In genomic region chr7:52007138-52007537, GRCm38 (mm10) we compare ENCODE assay signal across 30 mouse cellular contexts. TPM values are rescaled to one million over a fixed set of nuclear protein-coding genes. Genes with fewer than 3 reads are reported as not detected.
"Had no signal": no experiment of that assay in that cellular context is flagged by ENCODE, and none has a peak within 500 bp of the region (broad histone marks: within the 10 kb centered on the region; RNA-seq: fewer than 3 reads in every experiment).

No protein-coding gene starts in this region.

- H3K36me3 ChIP-seq: lung, embryonic 15.5 days; stomach, embryonic 15.5 days had no signal

- ATAC-seq: inflammation-experienced regulatory T-cells, adult 6 months had no signal

- H3K4me1 ChIP-seq: stomach, embryonic 15.5 days had no signal

- H3K9me3 ChIP-seq: lung, embryonic 15.5 days; stomach, embryonic 15.5 days had no signal

- H3K9ac ChIP-seq: lung, embryonic 15.5 days; stomach, embryonic 15.5 days had no signal

- H3K27me3 ChIP-seq: lung, embryonic 15.5 days; stomach, embryonic 15.5 days had no signal

- DNase-seq: kidney, adult 18-20 months; kidney, adult 9 months; kidney, postnatal 14 days; layer of hippocampus, adult 9-11 months; lung, adult 18-20 months; lung, postnatal 10 days; lung, postnatal 36 days; midbrain, embryonic 14.5 days; right cerebral cortex, adult 18-20 months; right cerebral cortex, postnatal 14 days; right cerebral cortex, postnatal 4 days; spleen, adult 18-20 months; thymus, postnatal 25 days had no signal

RNA-seq across cellular contexts. Expression of gene 1700015G11Rik, which starts 8.4 kb away (rescaled TPM):
- total RNA-seq: layer of hippocampus, adult 2 months; layer of hippocampus, postnatal 25 days; left cerebral cortex, adult 18-20 months; left cerebral cortex, postnatal 36 days; megakaryocyte-erythroid progenitor cell, adult 5-6 weeks; midbrain, postnatal 0 days had no signal
- polyA plus RNA-seq: inflammation-experienced regulatory T-cells, adult 6 months; kidney, embryonic 16.5 days; large intestine, adult 2 months; limb, embryonic 11.5 days; limb, embryonic 14.5 days; lung, embryonic 15.5 days; midbrain, embryonic 11.5 days; midbrain, embryonic 14.5 days; midbrain, postnatal 0 days; neural tube, embryonic 11.5 days; neural tube, embryonic 14.5 days; stomach, embryonic 15.5 days; thymus, postnatal 0 days had no signal
